Mouse (Mus musculus) liver, embryonic 14.5 days (tissue): Measurements from ENCODE around the gene Prrg4.

ENCODE experiments used
- CTCF ChIP-seq: IDR thresholded peaks from 2 replicates; pipeline ENCODE4 v1.5.1; 2016; ENCODE audit warnings: antibody characterized with exemption, low read depth, control low read depth
- EP300 ChIP-seq: IDR thresholded peaks from 2 replicates; pipeline ENCODE4 v1.6.1; 2016; ENCODE audit warnings: antibody characterized with exemption, low read depth

DNA sequence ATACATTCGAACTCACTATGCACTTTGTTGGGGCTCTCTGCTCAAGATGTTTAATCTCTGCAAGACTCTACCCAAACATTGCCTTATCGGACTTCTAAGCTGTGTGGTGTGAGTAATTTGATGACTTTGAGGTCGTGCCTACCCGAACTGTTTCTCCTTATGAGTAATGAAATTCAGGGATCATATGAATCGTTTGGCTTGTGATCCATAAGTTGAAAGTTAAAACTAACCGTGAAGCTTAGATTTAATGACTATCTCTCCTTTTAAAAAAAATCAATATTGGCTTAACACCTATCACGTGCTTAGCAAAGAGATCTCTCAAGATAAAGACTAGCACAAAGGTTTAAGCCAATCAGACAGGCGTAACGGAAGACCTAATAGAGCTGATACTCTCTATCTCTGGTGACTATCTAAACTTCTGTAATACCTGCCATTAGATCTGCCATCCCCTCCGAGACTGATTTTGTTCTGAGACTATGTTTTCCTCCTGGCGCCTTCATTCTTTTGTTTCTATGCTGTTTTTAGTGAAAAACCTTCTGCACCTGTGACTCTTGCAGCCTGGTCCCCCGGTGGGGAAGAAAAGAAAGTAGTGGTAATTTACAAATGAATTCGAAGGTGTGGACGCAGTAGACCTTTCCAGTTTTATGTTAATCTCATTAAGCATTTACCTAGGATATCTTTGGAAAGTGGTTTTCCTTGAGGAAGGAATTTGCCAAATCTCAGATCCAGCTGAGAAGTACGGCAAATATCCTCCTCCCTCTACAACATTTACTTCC lies 31.9 kb downstream of the Prrg4 start:
- TF ChIP-seq CTCF = no peak
- no peak for TF ChIP-seq EP300
